Mouse (Mus musculus): Measurements from ENCODE around the gene Bnip1.

Gene Bnip1

DNA sequence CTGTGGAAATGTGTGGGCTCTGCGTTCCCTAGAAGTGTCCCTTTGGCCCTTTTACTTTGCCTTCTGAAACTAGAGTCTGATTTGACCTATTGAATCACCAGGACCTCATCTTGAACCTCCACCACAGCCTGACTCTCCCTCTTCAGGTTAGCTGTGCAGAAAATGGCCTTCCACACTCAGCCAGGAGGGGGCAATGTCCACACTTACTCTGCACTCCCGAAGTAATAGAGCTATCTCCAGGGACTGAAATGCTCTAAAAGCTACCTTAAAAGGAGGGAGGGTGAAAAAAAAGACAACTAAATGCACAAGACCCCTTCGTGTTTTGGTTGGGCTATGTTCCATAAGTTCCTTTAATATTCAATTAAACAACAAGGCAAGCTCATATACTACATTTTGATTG, 13.9 kb downstream of the Bnip1 start:
- DNase-seq, result peak; percentile 37

GRCm38 (mm10) chr17:26795386-26795785, 14.5 kb downstream of the Bnip1 start:
- DNase-seq, result no peak

GRCm38 (mm10) chr17:26797379-26798128, 16.7 kb downstream of the Bnip1 start:
- no peak for DNase-seq

DNA sequence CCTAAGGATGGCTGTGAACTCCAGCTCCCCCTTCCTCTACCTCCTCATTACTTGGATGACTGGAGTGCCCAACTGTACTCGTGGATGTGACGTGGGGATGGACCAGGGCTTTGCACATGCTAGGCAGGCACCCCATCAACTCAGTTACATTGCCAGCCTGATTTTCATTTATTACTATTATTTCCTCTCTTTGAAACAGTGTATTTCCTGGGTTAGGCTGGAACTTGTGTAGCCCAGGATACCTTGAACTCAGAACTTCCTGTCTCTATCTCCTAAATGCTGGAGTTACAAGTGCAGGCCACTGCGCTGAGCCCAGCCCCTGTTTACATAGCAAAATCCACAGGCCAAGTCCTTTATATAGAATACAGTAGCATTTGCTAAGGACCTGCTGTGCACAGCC, 22.0 kb downstream of the Bnip1 start:
- no peak for DNase-seq

- no peak for DNase-seq
Measured at GRCm38 (mm10) chr17:26812607-26813006, 31.7 kb downstream of the Bnip1 start.

- no peak for DNase-seq
Measured at GRCm38 (mm10) chr17:26813497-26813896, 32.6 kb downstream of the Bnip1 start.

DNA sequence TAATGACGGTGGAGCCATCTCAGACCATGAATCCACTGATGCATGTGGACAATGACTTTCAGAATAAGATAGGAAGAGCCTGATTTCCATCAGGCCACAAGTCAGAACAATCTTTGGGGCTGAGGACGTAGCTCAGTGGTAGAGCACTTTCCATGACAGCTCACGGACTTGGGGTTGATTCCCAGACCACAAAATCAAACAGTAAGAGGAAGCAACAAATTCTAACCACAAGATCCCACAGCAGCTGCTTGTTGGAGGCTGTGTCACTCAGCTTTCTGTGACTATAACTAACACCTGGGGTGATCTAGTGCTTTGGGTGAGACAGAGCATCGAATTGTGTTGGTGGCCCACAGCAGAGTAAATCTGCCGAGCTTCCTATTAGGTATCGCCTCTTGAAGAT, 35.9 kb downstream of the Bnip1 start:
- DNase-seq, result no peak

DNA sequence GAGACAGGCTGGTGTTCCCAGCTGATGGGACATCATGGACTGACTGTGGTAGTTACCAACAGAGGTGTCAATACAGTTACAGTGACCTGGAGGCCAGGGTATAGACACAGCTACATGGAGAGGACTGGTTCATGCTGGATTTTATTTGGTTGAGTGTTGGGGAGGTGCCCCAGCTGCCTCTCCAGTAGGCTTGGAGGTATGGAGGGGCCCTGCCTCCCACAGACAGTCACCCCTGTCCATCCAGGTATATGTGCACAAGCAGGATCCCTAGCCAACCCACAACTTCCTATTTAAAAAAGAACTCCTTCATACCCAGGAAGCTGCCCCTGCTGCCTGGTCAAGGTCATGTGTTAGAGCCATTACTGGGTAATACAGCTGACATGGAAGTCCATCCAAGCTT, 36.9 kb downstream of the Bnip1 start:
- no peak for DNase-seq

- DNase-seq, result no peak
Measured at GRCm38 (mm10) chr17:26826131-26826530, 45.3 kb downstream of the Bnip1 start.

DNA sequence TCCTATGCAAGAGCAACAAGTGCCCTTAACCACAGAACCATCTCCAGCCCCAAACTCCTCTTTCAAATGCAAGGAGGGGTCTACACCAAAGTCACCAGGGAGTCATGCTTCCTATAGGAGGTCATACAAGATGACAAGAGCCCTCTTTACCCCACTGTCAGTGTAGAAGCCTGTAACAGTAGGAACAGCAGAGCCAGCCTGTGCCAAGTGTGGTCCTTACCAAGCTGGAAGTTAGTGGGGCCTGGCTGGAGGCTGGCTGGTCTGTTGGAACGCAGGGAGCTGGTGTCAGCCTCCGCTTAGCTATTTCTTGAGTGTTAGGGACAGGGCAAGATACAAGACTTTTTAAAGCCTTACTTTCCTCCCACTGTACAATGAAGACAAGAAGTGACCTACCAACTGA, 52.9 kb downstream of the Bnip1 start:
- DNase-seq, result no peak

GRCm38 (mm10) chr17:26834302-26834965, 53.6 kb downstream of the Bnip1 start:
- DNase-seq, result no peak

DNA sequence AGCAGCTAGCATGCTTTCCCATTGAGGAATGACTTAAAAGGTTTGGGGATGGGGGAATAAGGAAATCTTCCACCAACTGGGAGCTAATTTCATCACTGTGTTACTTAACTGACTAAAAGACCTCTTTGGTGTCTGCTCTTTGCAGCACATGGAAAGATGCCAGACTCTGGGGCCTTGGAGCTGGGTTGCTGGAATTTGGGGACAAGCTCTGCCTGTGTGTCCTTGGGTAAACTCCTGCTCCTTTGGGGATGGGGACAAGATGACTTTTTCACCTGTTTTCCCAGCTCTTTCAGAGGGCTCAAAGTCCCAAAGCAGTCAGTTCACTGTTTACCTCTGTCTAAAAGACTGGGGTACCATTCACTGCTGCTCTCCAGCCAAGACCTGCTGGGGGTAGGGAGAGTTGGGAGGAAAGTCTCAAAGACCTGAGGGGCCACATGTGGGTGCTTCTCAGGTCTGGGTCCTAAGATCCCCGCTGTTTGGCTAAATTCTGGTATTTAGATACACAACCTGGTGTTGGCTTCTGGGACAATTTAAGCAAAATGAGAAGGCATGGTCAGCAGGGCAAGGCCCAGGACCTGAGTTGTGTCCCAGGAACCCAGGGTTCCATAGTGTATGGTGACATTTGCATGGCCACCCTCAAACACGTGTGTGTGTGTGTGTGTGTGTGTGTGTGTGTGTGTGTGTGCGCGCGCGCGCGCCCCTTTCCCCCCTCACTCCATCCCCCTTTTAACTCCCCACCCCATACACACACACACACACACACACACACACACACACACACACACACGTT, 54.3 kb downstream of the Bnip1 start:
- DNase-seq, result no peak

- no peak for DNase-seq
Measured at GRCm38 (mm10) chr17:26835956-26836355, 55.1 kb downstream of the Bnip1 start.

- DNase-seq, result no peak
Measured at GRCm38 (mm10) chr17:26836377-26836776, 55.5 kb downstream of the Bnip1 start.

- DNase-seq, result no peak
Measured at GRCm38 (mm10) chr17:26836786-26837545, 56.1 kb downstream of the Bnip1 start.

DNA sequence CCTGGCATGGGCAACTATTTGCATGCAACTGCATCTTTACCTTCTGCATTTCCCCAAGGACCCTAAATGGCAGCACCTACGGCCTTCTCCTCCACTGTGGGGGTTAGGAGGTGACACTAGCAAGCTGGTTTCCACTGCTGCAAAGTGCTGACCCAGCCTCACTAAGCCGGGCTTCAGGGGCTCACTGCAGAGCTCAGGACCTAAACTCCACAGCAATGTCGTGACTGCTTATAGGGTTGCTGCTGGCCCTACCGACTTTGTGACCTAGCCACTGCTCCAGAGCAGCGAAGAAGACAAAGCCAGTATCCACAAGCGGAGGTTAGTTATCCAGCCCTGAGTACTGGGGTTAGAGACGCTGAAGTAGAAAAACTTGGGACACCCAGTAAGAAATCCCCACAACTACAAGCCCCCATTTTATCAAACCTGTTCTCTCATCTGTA, 56.7 kb downstream of the Bnip1 start:
- DNase-seq, result no peak

GRCm38 (mm10) chr17:26838191-26838910, 57.5 kb downstream of the Bnip1 start:
- no peak for DNase-seq

DNA sequence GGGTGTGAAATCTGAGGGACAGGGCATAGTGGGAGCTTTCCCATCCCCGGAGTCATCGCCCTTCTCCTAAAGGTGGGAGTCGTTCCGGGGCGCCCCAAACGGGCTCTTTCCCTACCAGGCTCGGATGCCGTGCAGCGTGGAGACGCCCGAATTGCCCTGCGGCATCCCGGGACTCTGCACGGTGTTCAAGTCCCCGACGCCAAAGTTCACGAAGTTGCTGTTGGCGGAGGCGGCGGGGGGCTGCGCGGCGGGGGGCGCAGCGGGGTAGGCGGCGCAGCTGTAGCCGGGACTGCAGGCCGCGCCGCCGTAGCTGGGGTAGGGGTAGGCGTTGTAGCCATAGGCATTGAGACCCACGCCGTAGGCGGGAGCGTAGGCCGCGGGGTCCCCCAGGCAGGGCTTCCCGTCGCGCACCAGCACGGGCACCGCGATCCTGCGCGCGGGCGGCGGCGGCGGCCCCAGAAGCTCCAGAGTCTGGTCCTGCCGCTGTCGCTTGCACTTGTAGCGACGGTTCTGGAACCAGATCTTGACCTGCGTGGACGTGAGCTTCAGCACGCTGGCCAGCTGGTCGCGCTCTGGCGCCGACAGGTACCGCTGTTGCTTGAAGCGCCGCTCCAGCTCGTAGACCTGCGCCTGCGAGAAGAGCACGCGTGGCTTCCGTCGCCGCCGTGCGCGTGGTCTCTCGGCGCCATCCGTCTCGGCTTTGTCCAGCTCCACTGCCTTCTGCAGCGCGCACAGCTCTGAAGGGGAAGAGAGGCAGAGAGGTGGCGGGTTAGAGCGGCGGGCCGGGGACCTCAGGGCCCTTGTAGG, 58.2 kb downstream of the Bnip1 start:
- DNase-seq, result no peak

- DNase-seq, result no peak
Measured at GRCm38 (mm10) chr17:26839718-26840438, 59.0 kb downstream of the Bnip1 start.

GRCm38 (mm10) chr17:26840439-26840780, 59.5 kb downstream of the Bnip1 start:
- no peak for DNase-seq
